Mouse (Mus musculus): ENCODE measurements around the gene Sema4d.

GRCm38 (mm10) chr13:51643924-51644828 lies 149.4 kb downstream of the Sema4d start:
- no peak for TF ChIP-seq CTCF (IDR thresholded peaks at IDR 0.05; ENCODE audit: borderline replicate concordance, insufficient read depth, low read length)
- no peak for TF ChIP-seq POLR2A (IDR thresholded peaks at IDR 0.05; ENCODE audit: low read depth, low read length)
